Mouse (Mus musculus) stomach, postnatal 0 days (tissue): Measurements from ENCODE around the gene Pnmt. TPM values are rescaled to one million over a fixed set of nuclear protein-coding genes. Genes with fewer than 3 reads are reported as not detected.

ENCODE experiments used
- ATAC-seq: fragments of 200-750 bp; cut with Nextera tagmentation; 2 replicates; pipeline ENCODE4 v1.8.0; 2017; ENCODE audit not compliant: low FRiP score, low TSS enrichment
- DNase-seq: peaks from one replicate; pipeline ENCODE4 v3.0.0-alpha.2; 2016; ENCODE audit warnings: low spot score
- H3K27ac ChIP-seq: fragments of 300-500 bp; sonication (generic); replicated peaks from 2 replicates; pipeline ENCODE4 v1.5.1; 2014; ENCODE audit warnings: mild to moderate bottlenecking, control low read depth
- H3K27me3 ChIP-seq: fragments of 300-500 bp; sonication (generic); 2 replicates; pipeline ENCODE4 v1.6.1; 2014; ENCODE audit warnings: low read length; ENCODE audit not compliant: control insufficient read depth, insufficient read depth
- H3K36me3 ChIP-seq: fragments of 300-500 bp; sonication (generic); 2 replicates; pipeline ENCODE4 v1.6.1; 2014; ENCODE audit warnings: low read length, mixed read lengths; ENCODE audit not compliant: control insufficient read depth, insufficient read depth
- H3K4me1 ChIP-seq: fragments of 300-500 bp; sonication (generic); replicated peaks from 2 replicates; pipeline ENCODE4 v1.6.1; 2014; ENCODE audit warnings: antibody characterized with exemption; ENCODE audit not compliant: control insufficient read depth, insufficient read depth
- H3K4me2 ChIP-seq: fragments of 300-500 bp; sonication (generic); replicated peaks from 2 replicates; pipeline ENCODE4 v1.6.1; 2014; ENCODE audit warnings: low read depth, mild to moderate bottlenecking, control low read depth, moderate library complexity
- H3K4me3 ChIP-seq: fragments of 300-500 bp; sonication (generic); 2 replicates; pipeline ENCODE4 v1.5.1; 2014; ENCODE audit warnings: low read depth, low read length, control low read depth
- H3K9ac ChIP-seq: fragments of 300-500 bp; sonication (generic); 2 replicates; pipeline ENCODE4 v1.6.1; 2014; ENCODE audit warnings: mild to moderate bottlenecking, low read length, control low read depth, mixed read lengths
- H3K9me3 ChIP-seq: fragments of 300-500 bp; sonication (generic); 2 replicates; pipeline ENCODE4 v1.6.1; 2016; ENCODE audit warnings: low read length; ENCODE audit not compliant: control insufficient read depth
- CTCF ChIP-seq: IDR thresholded peaks from 2 replicates; pipeline ENCODE4 v1.5.1; 2016; ENCODE audit warnings: antibody characterized with exemption, low read depth, mild to moderate bottlenecking, moderate library complexity
- EP300 ChIP-seq: optimal IDR thresholded peaks from 2 replicates; pipeline ENCODE3; 2016; ENCODE audit warnings: antibody characterized with exemption
- WGBS: fragments of 180-500 bp; shearing (Covaris S2); extraction: QIAGEN DNeasy Blood & Tissue Kit; methylation state at CpG from one replicate; pipeline ENCODE4 v1.1.7; 2014; 5-methylcytosine and 5-hydroxymethylcytosine counted together
- polyA plus RNA-seq: library from polyadenylated mRNA; unstranded; fragments of >200 nt; fragmentation: Nextera tagmentation; extraction: Ambion mirVana; gene quantifications from 2 replicates; pipeline ENCODE4 v1.2.1, GENCODE M21; 2015

The Pnmt gene
- polyA plus RNA-seq, 1 experiment from 2014 or later = not detected

GRCm38 (mm10) chr11:98363817-98364216, 22.4 kb upstream of the Pnmt start:
- H3K9ac ChIP-seq = no peak overlapping the region
- no peaks in the 10 kb centered on the region for H3K27me3 ChIP-seq
- DNase-seq (no peak), ATAC-seq (no peak)
- no peak overlapping the region for H3K27ac ChIP-seq
- no peaks in the 10 kb centered on the region for H3K9me3 ChIP-seq
- WGBS = 62% methylated on average over 5 of the region's 5 CpGs
- no peak overlapping the region for H3K4me2 ChIP-seq
- no peak overlapping the region for H3K4me3 ChIP-seq
- TF ChIP-seq EP300 (no peak), CTCF (no peak)
- H3K4me1 ChIP-seq = peaks cover 5% of the 10 kb centered on the region; the same call in 1 of the 2 replicates
- no peaks in the 10 kb centered on the region for H3K36me3 ChIP-seq

- H3K4me1 ChIP-seq = 0 out of 2 replicates have a peak, but pooled peaks cover 3% of the 10 kb centered on the region
- no peak overlapping the region for H3K9ac ChIP-seq
- 81% methylated on average over 5 of the region's 5 CpGs for WGBS
- no peaks in the 10 kb centered on the region for H3K27me3 ChIP-seq
- no peaks in the 10 kb centered on the region for H3K36me3 ChIP-seq
- DNase-seq (no peak), ATAC-seq (no peak)
- no peak overlapping the region for H3K4me2 ChIP-seq
- no peak for TF ChIP-seq CTCF
- TF ChIP-seq EP300 = no peak
- H3K27ac ChIP-seq = no peak overlapping the region
- H3K9me3 ChIP-seq = no peaks in the 10 kb centered on the region
- H3K4me3 ChIP-seq = no peak overlapping the region
Observed at GRCm38 (mm10) chr11:98364410-98364809, 21.8 kb upstream of the Pnmt start.

- WGBS = 68% methylated on average over 10 of the region's 10 CpGs
Observed at GRCm38 (mm10) chr11:98366290-98366689, 20.0 kb upstream of the Pnmt start.

GRCm38 (mm10) chr11:98367171-98367862, 18.9 kb upstream of the Pnmt start:
- H3K4me3 ChIP-seq = no peak overlapping the region
- 76% methylated on average over 10 of the region's 10 CpGs for WGBS
- no peak overlapping the region for H3K4me2 ChIP-seq
- ATAC-seq (no peak), DNase-seq (no peak)
- no peak overlapping the region for H3K9ac ChIP-seq
- no peak overlapping the region for H3K27ac ChIP-seq
- TF ChIP-seq CTCF (no peak), EP300 (no peak)
- H3K27me3 ChIP-seq = no peaks in the 10 kb centered on the region
- no peaks in the 10 kb centered on the region for H3K36me3 ChIP-seq
- H3K9me3 ChIP-seq = no peaks in the 10 kb centered on the region
- H3K4me1 ChIP-seq = no peaks in the 10 kb centered on the region

More at GRCm38 (mm10) chr11:98366290-98366689, 20.0 kb upstream of the Pnmt start:
- no peak overlapping the region for H3K9ac ChIP-seq
- H3K27me3 ChIP-seq = no peaks in the 10 kb centered on the region
- H3K36me3 ChIP-seq = no peaks in the 10 kb centered on the region
- no peak overlapping the region for H3K4me2 ChIP-seq
- H3K4me1 ChIP-seq = 0 out of 2 replicates have a peak, but pooled peaks cover 2% of the 10 kb centered on the region
- no peak overlapping the region for H3K27ac ChIP-seq
- no peak for ATAC-seq
- no peak for DNase-seq
- no peaks in the 10 kb centered on the region for H3K9me3 ChIP-seq
- no peak overlapping the region for H3K4me3 ChIP-seq
- no peak for TF ChIP-seq CTCF
- no peak for TF ChIP-seq EP300

- 74% methylated on average over 7 of the region's 7 CpGs for WGBS
- no peaks in the 10 kb centered on the region for H3K27me3 ChIP-seq
- H3K4me2 ChIP-seq = no peak overlapping the region
- no peak overlapping the region for H3K4me3 ChIP-seq
- H3K27ac ChIP-seq = no peak overlapping the region
- no peak overlapping the region for H3K9ac ChIP-seq
- H3K4me1 ChIP-seq = no peaks in the 10 kb centered on the region
- DNase-seq = no peak
- no peaks in the 10 kb centered on the region for H3K36me3 ChIP-seq
- ATAC-seq = no peak
- TF ChIP-seq CTCF (no peak), EP300 (no peak)
- H3K9me3 ChIP-seq = no peaks in the 10 kb centered on the region
Observed at GRCm38 (mm10) chr11:98367863-98368186, 18.4 kb upstream of the Pnmt start.

- H3K36me3 ChIP-seq = no peaks in the 10 kb centered on the region
- H3K4me3 ChIP-seq = no peak overlapping the region
- TF ChIP-seq CTCF (no peak), EP300 (no peak)
- no peak overlapping the region for H3K27ac ChIP-seq
- H3K4me1 ChIP-seq = no peaks in the 10 kb centered on the region
- DNase-seq = no peak
- no peak overlapping the region for H3K4me2 ChIP-seq
- WGBS = 74% methylated on average over 6 of the region's 6 CpGs
- H3K27me3 ChIP-seq = no peaks in the 10 kb centered on the region
- H3K9me3 ChIP-seq = no peaks in the 10 kb centered on the region
- no peak for ATAC-seq
- H3K9ac ChIP-seq = no peak overlapping the region
Observed at GRCm38 (mm10) chr11:98369337-98369736, 16.9 kb upstream of the Pnmt start.
